Mouse (Mus musculus): Measurements from ENCODE around the gene Mrs2.
"Not testable (repeated sequence)": the region's sequence is repeated elsewhere in the genome, so short reads cannot be mapped to it uniquely, and the experiment has no call there.

The Mrs2 gene

GRCm38 (mm10) chr13:24977820-24978342 lies 42.3 kb downstream of the Mrs2 start:
- DNase-seq (ENCODE audit: low spot score) = no peak

GRCm38 (mm10) chr13:24976384-24976783 lies 43.8 kb downstream of the Mrs2 start:
- DNase-seq (ENCODE audit: low spot score) = no peak

- not testable (repeated sequence) for DNase-seq (ENCODE audit: low spot score)
These were observed 48.4 kb downstream of the Mrs2 start for GRCm38 (mm10) chr13:24971776-24972175.

- DNase-seq (ENCODE audit: low spot score) = no peak
These were observed 54.4 kb downstream of the Mrs2 start for GRCm38 (mm10) chr13:24965846-24966201.

GRCm38 (mm10) chr13:24965130-24965845 lies 54.9 kb downstream of the Mrs2 start:
- DNase-seq (ENCODE audit: low spot score) = peak; percentile 14

GRCm38 (mm10) chr13:24962119-24962518 lies 58.1 kb downstream of the Mrs2 start:
- DNase-seq (ENCODE audit: low spot score) = no peak

DNA sequence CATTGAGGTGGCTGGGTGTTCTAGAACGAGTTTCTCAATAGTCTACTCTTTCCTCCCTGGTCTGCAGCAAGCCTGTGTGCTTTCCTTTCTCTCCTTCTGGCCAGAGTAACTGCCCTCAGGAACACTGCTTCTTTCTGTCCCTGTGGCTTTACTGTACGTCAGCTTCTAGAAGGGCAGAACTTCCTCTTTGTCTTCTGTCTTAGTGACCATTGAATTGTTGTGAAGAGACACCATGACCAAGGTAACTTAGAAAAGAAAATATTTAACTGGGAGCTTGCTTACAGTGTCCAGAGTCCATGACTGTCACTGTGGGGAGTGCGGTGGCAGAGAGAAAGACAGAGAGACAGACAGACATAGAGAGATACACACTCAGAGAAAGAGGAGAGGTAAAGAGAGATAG lies 60.1 kb downstream of the Mrs2 start:
- DNase-seq (ENCODE audit: low spot score) = no peak

- no peak for DNase-seq (ENCODE audit: low spot score)
These were observed 61.5 kb downstream of the Mrs2 start for GRCm38 (mm10) chr13:24958671-24959070.

GRCm38 (mm10) chr13:24955500-24955899 lies 64.7 kb downstream of the Mrs2 start:
- peak; percentile 77 for DNase-seq (ENCODE audit: low spot score)

DNA sequence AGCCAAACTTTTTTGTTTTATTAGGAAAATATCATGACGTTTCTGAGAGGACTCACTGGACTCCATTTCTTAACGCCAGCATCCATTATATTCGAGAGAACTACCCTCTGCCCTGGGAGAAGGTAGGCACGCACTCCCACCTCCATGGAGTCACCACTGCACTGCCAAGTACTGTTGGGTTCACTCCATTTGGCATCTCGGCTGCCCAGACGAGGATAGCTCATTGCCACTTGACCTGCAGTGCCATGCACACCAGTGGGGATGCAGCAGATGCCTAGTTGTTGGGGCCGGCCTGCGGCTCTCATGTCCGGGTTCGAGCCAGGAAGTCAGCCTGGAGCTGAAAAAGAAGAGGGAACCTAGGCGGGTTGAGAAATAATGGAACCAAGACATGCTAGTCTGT lies 65.1 kb downstream of the Mrs2 start:
- no peak for DNase-seq (ENCODE audit: low spot score)

DNA sequence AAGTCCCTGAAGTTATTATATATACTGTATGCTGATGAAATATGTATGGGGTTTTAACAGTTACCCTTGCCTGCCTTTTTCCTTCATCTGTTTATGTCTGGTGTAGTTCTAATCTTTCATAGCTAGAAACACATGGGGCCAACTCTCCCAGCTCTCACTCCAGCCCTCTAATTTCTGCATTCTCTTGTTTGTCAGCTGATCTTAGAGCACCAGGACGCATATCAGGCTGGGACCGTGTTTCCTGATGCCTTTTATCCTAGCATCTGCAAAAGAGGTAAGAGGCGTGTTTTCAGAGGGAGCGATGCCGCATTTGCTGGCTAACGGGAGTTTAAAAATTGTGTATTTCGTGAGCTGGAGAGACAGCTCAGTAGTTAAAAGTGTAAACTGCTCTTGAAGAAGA lies 67.5 kb downstream of the Mrs2 start:
- DNase-seq (ENCODE audit: low spot score) = no peak

DNA sequence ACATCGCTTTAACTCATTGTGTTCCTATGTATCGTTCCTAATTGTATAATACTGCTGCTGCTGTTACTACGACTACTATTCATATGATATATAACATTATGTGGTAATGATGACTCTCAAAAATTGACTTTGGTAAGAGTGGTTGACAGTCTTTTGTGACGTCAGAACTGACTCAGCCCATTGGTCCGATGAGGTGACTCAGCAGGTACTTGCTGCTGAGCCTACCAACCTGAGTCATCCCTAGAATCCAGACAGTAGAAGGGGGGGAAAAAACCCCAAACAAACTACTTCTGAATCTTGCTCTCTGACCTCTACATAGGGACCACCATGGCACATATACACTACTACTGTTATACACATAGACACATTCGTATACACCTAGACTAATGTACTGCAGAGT lies 71.3 kb downstream of the Mrs2 start:
- DNase-seq (ENCODE audit: low spot score) = no peak

DNA sequence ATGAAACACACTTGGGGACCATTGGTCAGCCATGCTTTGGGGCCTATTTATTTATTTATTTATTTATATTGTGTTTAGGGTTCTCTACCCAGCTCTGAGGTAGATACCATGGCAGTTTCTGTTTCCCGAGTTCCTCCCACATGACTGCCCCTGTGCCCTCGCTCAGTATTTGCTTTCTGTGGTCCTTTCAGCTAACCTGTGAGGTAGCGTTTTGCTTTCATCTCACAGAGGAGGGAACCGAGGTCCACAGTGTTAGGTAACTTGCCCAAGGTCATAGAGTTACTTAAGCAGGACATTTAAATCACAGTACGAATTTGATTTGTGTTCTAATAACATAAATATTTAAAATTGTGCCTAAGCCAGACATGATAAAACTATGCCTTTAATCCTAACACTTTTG lies 73.0 kb downstream of the Mrs2 start:
- no peak for DNase-seq (ENCODE audit: low spot score)

DNA sequence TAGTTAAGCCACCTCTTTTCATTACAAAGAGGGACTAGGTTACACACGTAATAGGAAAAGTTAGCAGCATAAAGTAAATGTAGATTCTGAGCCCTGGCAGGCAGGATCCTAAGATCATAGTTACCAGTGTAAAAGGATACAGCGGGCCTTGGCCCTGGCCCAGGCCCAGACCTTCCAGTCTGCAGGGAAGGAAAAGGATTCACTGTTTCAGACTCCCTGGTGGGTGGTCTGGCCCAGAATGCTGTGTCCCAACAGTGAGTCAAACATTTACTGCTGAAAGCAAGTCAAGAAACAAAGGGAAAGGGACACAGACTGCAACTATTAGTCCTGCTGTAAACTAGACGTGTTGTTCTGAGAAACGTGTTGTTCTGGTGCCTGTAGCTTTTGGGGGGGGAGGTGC lies 74.6 kb downstream of the Mrs2 start:
- no peak for DNase-seq (ENCODE audit: low spot score)

DNA sequence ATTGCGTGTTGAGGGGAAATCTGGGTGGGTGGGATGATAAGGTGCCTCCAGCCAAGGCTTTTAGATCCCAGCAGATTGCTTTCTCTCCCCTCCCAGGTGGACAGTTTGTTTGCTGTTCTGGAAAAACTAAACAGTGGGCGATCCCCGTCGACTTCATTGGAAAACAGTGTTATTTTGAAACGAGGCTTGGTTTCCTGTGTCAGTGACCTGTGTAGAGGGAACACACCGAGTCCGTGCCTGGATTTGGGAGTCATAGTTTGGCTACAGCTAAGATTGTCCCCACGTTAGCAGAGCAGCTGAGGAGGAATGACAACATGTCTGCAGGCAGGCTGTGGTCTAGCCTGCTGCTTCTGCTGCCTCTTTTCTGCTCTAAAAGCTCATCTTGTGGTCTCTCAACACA lies 76.9 kb downstream of the Mrs2 start:
- no peak for DNase-seq (ENCODE audit: low spot score)

DNA sequence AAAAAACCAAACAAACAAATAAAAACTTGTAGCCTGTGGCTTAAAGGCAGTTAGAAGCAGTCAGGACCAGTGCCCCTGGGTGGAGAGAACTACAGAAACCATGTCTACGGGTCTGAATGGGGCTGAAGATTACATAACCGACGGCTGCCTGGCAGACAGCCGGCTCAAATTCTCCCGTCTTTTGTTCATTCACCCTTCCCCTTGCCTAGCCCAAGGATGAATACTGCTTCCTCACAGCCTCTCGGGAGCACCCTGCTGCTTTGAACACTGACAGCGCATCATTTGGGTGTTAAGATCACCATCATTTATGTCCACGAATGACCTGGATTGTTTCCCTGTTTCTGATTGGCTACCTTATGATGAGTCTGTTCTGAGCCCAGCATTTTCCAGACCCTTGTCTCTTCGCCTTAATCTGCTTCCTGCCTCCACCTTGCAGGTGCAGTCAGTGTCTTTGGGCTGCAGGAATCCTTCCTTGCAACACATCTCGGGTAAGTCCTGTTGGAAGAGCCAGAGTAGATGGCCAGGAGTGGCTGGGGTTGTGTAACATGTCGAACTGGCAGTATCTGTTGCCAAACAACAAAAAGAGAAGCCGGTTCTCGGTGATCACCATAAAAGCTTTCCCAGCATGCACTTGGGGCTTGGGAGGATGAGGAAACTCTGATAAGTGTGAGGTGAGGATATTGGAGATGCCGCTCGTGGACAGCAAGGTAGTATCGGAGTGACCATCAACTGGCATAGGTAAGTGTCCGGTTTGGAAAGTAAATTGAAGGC lies 77.5 kb downstream of the Mrs2 start, which contains the start of gene Gpld1:
Gpld1 (plus strand) TSS at position 641 of the 771 bp plus-strand sequence.
- no peak for DNase-seq (ENCODE audit: low spot score)

- DNase-seq (ENCODE audit: low spot score) = no peak
These were observed 80.7 kb downstream of the Mrs2 start for GRCm38 (mm10) chr13:24939472-24939871.

GRCm38 (mm10) chr13:24938683-24939082 lies 81.5 kb downstream of the Mrs2 start:
- DNase-seq (ENCODE audit: low spot score) = peak; percentile 82

DNA sequence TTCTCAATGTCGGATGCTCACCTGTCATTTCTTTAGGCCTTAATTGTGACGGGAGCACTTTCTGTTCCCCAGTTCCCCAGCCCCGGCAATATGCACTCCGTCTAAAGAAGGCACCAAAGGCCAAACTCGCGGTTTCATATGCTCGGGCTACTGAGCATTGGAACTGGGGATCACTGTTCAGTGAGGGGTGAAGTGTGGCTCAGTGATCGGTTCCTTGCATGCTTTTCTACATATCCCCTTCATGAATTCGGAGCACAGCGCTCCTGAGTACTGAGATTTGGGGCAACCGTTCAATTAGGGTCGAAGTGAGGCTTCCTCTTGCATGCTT lies 82.4 kb downstream of the Mrs2 start:
- no peak for DNase-seq (ENCODE audit: low spot score)

Data from urinary bladder, postnatal 14 days (tissue).